Mouse (Mus musculus): ENCODE measurements around the gene Gatad2b.
"Not testable (repeated sequence)": the region's sequence is repeated elsewhere in the genome, so short reads cannot be mapped to it uniquely, and the experiment has no call there.

DNA sequence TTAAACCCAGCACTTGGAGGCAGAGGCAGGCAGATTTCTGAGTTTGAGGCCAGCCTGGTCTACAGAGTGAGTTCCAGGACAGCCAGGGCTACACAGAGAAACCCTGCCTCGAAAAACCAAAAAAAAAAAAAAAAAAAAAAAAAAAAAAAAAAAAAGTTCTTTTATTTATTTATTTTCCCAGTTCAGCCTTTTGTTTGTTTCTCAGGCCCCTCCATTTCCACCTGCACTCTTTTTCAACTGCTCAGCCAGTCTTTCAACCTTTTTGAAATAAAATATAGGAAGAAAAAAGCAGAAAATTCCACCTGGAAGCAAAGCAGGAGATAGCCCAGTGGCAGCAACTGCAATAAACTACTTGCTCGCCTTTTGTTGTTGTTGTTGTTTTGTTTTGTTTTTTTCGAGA, 3.6 kb upstream of the Gatad2b start:
- not testable (repeated sequence) for TF ChIP-seq POLR2A (IDR thresholded peaks at IDR 0.05; ENCODE audit: low read depth, low read length); CTCF (IDR thresholded peaks at IDR 0.05; ENCODE audit: extremely low read depth, insufficient read length, insufficient replicate concordance, low read depth, low read length)
